Mouse (Mus musculus) midbrain, embryonic 15.5 days (tissue): ENCODE measurements around the gene Trpv6. TPM values are rescaled to one million over a fixed set of nuclear protein-coding genes. Genes with fewer than 3 reads are reported as not detected.

Experiments used
- ATAC-seq: fragments of 200-750 bp; cut with Nextera tagmentation; replicated peaks from 2 replicates; pipeline ENCODE4 v1.8.0; 2017; ENCODE audit warnings: moderate TSS enrichment
- H3K27ac ChIP-seq: fragments of 300-500 bp; sonication (generic); 2 replicates; pipeline ENCODE4 v1.5.1; 2015; ENCODE audit warnings: mild to moderate bottlenecking, inconsistent platforms
- H3K27me3 ChIP-seq: fragments of 300-500 bp; sonication (generic); replicated peaks from 2 replicates; pipeline ENCODE4 v1.6.1; 2015; ENCODE audit warnings: inconsistent platforms
- H3K36me3 ChIP-seq: fragments of 300-500 bp; sonication (generic); replicated peaks from 2 replicates; pipeline ENCODE4 v1.6.1; 2015; ENCODE audit warnings: inconsistent platforms
- H3K4me1 ChIP-seq: fragments of 300-500 bp; sonication (generic); 2 replicates; pipeline ENCODE4 v1.6.1; 2015; ENCODE audit warnings: inconsistent platforms
- H3K4me2 ChIP-seq: fragments of 300-500 bp; sonication (generic); 2 replicates; pipeline ENCODE4 v1.6.1; 2015; ENCODE audit warnings: inconsistent platforms, mild to moderate bottlenecking, moderate library complexity
- H3K4me3 ChIP-seq: fragments of 300-500 bp; sonication (generic); 2 replicates; pipeline ENCODE4 v1.5.1; 2015; ENCODE audit warnings: mild to moderate bottlenecking, inconsistent platforms
- H3K9ac ChIP-seq: fragments of 300-500 bp; sonication (generic); 2 replicates; pipeline ENCODE4 v1.6.1; 2015; ENCODE audit warnings: mild to moderate bottlenecking, inconsistent platforms
- H3K9me3 ChIP-seq: fragments of 300-500 bp; sonication (generic); 2 replicates; pipeline ENCODE4 v1.6.1; 2016; ENCODE audit warnings: inconsistent platforms
- WGBS: fragments of 180-500 bp; shearing (Covaris S2); methylation state at CpG from one replicate; pipeline ENCODE4 v1.1.7; 2015; ENCODE audit warnings: mixed read lengths; 5-methylcytosine and 5-hydroxymethylcytosine counted together
- polyA plus RNA-seq: library from polyadenylated mRNA; unstranded; fragments of >200 nt; fragmentation: Nextera tagmentation; extraction: Ambion mirVana; gene quantifications from 2 replicates; pipeline ENCODE4 v1.2.1, GENCODE M21; 2015

Trpv6 gene
- polyA plus RNA-seq, result 0.89 and 1.3 TPM in 2 replicates

- WGBS, result 29% methylated on average over 5 of the region's 5 CpGs
- no peak within 1 kb of the TSS for H3K9ac ChIP-seq
- H3K4me1 ChIP-seq, result no peaks in the 10 kb centered on the region
- H3K9me3 ChIP-seq, result no peaks in the 10 kb centered on the region
- H3K27me3 ChIP-seq, result no peaks in the 10 kb centered on the region
- H3K4me3 ChIP-seq, result no peak within 1 kb of the TSS
- no peak within 1 kb of the TSS for H3K27ac ChIP-seq
- H3K4me2 ChIP-seq, result no peak within 1 kb of the TSS
- no peaks in the 10 kb centered on the region for H3K36me3 ChIP-seq
- no peak for ATAC-seq
Observed at GRCm38 (mm10) chr6:41636178-41636577, at the start of gene Trpv6. TSS of gene Trpv6 (minus strand) at chr6:41636405.

- H3K4me3 ChIP-seq, result no peak overlapping the region
Observed at GRCm38 (mm10) chr6:41685596-41685995, 49.4 kb upstream of the Trpv6 start.

GRCm38 (mm10) chr6:41684911-41685310, 48.7 kb upstream of the Trpv6 start:
- no peak overlapping the region for H3K27ac ChIP-seq
- ATAC-seq, result no peak
- H3K9me3 ChIP-seq, result no peaks in the 10 kb centered on the region
- no peak overlapping the region for H3K4me2 ChIP-seq
- H3K4me3 ChIP-seq, result no peak overlapping the region
- WGBS, result 86% methylated on average over 5 of the region's 5 CpGs
- no peaks in the 10 kb centered on the region for H3K36me3 ChIP-seq
- H3K27me3 ChIP-seq, result no peaks in the 10 kb centered on the region
- H3K9ac ChIP-seq, result no peak overlapping the region
- no peaks in the 10 kb centered on the region for H3K4me1 ChIP-seq

More at GRCm38 (mm10) chr6:41685596-41685995, 49.4 kb upstream of the Trpv6 start:
- 79% methylated on average over 3 of the region's 3 CpGs for WGBS
- H3K36me3 ChIP-seq, result no peaks in the 10 kb centered on the region
- H3K27ac ChIP-seq, result no peak overlapping the region
- H3K4me1 ChIP-seq, result no peaks in the 10 kb centered on the region
- no peaks in the 10 kb centered on the region for H3K9me3 ChIP-seq
- no peak overlapping the region for H3K9ac ChIP-seq
- no peak for ATAC-seq
- H3K27me3 ChIP-seq, result no peaks in the 10 kb centered on the region
- no peak overlapping the region for H3K4me2 ChIP-seq

GRCm38 (mm10) chr6:41684131-41684530, 47.9 kb upstream of the Trpv6 start, which contains the start of gene Llcfc1:
TSS of gene Llcfc1 (plus strand) at chr6:41684431.
- 92% methylated on average over 2 of the region's 2 CpGs for WGBS
- H3K4me1 ChIP-seq, result no peaks in the 10 kb centered on the region
- ATAC-seq, result no peak
- H3K4me3 ChIP-seq, result no peak within 1 kb of the TSS
- H3K9ac ChIP-seq, result no peak within 1 kb of the TSS
- no peak within 1 kb of the TSS for H3K4me2 ChIP-seq
- no peaks in the 10 kb centered on the region for H3K36me3 ChIP-seq
- H3K27ac ChIP-seq, result no peak within 1 kb of the TSS
- H3K27me3 ChIP-seq, result no peaks in the 10 kb centered on the region
- H3K9me3 ChIP-seq, result no peaks in the 10 kb centered on the region

- ATAC-seq, result no peak
- no peak overlapping the region for H3K9ac ChIP-seq
- 85% methylated on average over 5 of the region's 5 CpGs for WGBS
- H3K4me1 ChIP-seq, result no peaks in the 10 kb centered on the region
- H3K27me3 ChIP-seq, result no peaks in the 10 kb centered on the region
- no peaks in the 10 kb centered on the region for H3K36me3 ChIP-seq
- no peaks in the 10 kb centered on the region for H3K9me3 ChIP-seq
- no peak overlapping the region for H3K4me3 ChIP-seq
- no peak overlapping the region for H3K27ac ChIP-seq
- no peak overlapping the region for H3K4me2 ChIP-seq
Observed at GRCm38 (mm10) chr6:41681656-41682055, 45.5 kb upstream of the Trpv6 start.

- no peak for ATAC-seq
- 94% methylated on average over 1 of the region's 1 CpGs for WGBS
Observed at GRCm38 (mm10) chr6:41680669-41681068, 44.5 kb upstream of the Trpv6 start, which contains the start of gene Trpv5. TSS of gene Trpv5 (minus strand) at chr6:41680769.

GRCm38 (mm10) chr6:41676530-41676929, 40.3 kb upstream of the Trpv6 start:
- 92% methylated on average over 2 of the region's 2 CpGs for WGBS
- H3K4me2 ChIP-seq, result no peak overlapping the region
- no peak overlapping the region for H3K9ac ChIP-seq
- no peaks in the 10 kb centered on the region for H3K27me3 ChIP-seq
- H3K36me3 ChIP-seq, result no peaks in the 10 kb centered on the region
- no peaks in the 10 kb centered on the region for H3K4me1 ChIP-seq
- H3K4me3 ChIP-seq, result no peak overlapping the region
- no peak overlapping the region for H3K27ac ChIP-seq
- ATAC-seq, result no peak
- H3K9me3 ChIP-seq, result no peaks in the 10 kb centered on the region

More at GRCm38 (mm10) chr6:41680669-41681068, 44.5 kb upstream of the Trpv6 start, which contains the start of gene Trpv5:
- Histone ChIP-seq H3K9me3 (no peaks in the 10 kb centered on the region), H3K27me3 (no peaks in the 10 kb centered on the region), H3K4me2 (no peak within 1 kb of the TSS), H3K4me1 (no peaks in the 10 kb centered on the region), H3K27ac (no peak within 1 kb of the TSS), H3K4me3 (no peak within 1 kb of the TSS), H3K36me3 (no peaks in the 10 kb centered on the region), H3K9ac (no peak within 1 kb of the TSS)

- H3K4me3 ChIP-seq, result no peak overlapping the region
- no peaks in the 10 kb centered on the region for H3K4me1 ChIP-seq
- WGBS, result 34% methylated on average over 2 of the region's 2 CpGs
- H3K36me3 ChIP-seq, result no peaks in the 10 kb centered on the region
- no peak for ATAC-seq
- H3K27ac ChIP-seq, result no peak overlapping the region
- no peak overlapping the region for H3K4me2 ChIP-seq
- H3K9me3 ChIP-seq, result no peaks in the 10 kb centered on the region
- no peaks in the 10 kb centered on the region for H3K27me3 ChIP-seq
- no peak overlapping the region for H3K9ac ChIP-seq
Observed at GRCm38 (mm10) chr6:41662320-41662719, 26.1 kb upstream of the Trpv6 start.

- Histone ChIP-seq H3K9ac (no peak overlapping the region), H3K4me1 (no peaks in the 10 kb centered on the region), H3K4me3 (no peak overlapping the region), H3K27ac (no peak overlapping the region), H3K36me3 (no peaks in the 10 kb centered on the region), H3K27me3 (no peaks in the 10 kb centered on the region), H3K4me2 (no peak overlapping the region), H3K9me3 (no peaks in the 10 kb centered on the region)
- WGBS, result 76% methylated on average over 1 of the region's 1 CpGs
- ATAC-seq, result no peak
Observed at GRCm38 (mm10) chr6:41658487-41658886, 22.3 kb upstream of the Trpv6 start.

- Histone ChIP-seq H3K36me3 (no peaks in the 10 kb centered on the region), H3K4me2 (no peak overlapping the region), H3K9me3 (no peaks in the 10 kb centered on the region), H3K27ac (no peak overlapping the region), H3K4me3 (no peak overlapping the region), H3K9ac (no peak overlapping the region), H3K27me3 (no peaks in the 10 kb centered on the region), H3K4me1 (no peaks in the 10 kb centered on the region)
- ATAC-seq, result no peak
- WGBS, result 94% methylated on average over 8 of the region's 8 CpGs
Observed at GRCm38 (mm10) chr6:41654648-41655047, 18.4 kb upstream of the Trpv6 start.

- no peaks in the 10 kb centered on the region for H3K27me3 ChIP-seq
- no peak overlapping the region for H3K4me2 ChIP-seq
- H3K9ac ChIP-seq, result no peak overlapping the region
- ATAC-seq, result no peak
- H3K4me3 ChIP-seq, result no peak overlapping the region
- WGBS, result 90% methylated on average over 5 of the region's 5 CpGs
- H3K9me3 ChIP-seq, result no peaks in the 10 kb centered on the region
- H3K4me1 ChIP-seq, result no peaks in the 10 kb centered on the region
- no peaks in the 10 kb centered on the region for H3K36me3 ChIP-seq
- no peak overlapping the region for H3K27ac ChIP-seq
Observed at GRCm38 (mm10) chr6:41653173-41653572, 17.0 kb upstream of the Trpv6 start.

GRCm38 (mm10) chr6:41646672-41647071, 10.5 kb upstream of the Trpv6 start:
- H3K9me3 ChIP-seq, result no peaks in the 10 kb centered on the region

GRCm38 (mm10) chr6:41646220-41646619, 10.0 kb upstream of the Trpv6 start:
- Histone ChIP-seq H3K9me3 (no peaks in the 10 kb centered on the region), H3K4me1 (no peaks in the 10 kb centered on the region), H3K36me3 (no peaks in the 10 kb centered on the region), H3K4me3 (no peak overlapping the region), H3K27me3 (no peaks in the 10 kb centered on the region), H3K9ac (no peak overlapping the region), H3K27ac (no peak overlapping the region), H3K4me2 (no peak overlapping the region)
- ATAC-seq, result no peak
- WGBS, result 89% methylated on average over 3 of the region's 3 CpGs

More at GRCm38 (mm10) chr6:41646672-41647071, 10.5 kb upstream of the Trpv6 start:
- no peaks in the 10 kb centered on the region for H3K27me3 ChIP-seq
- H3K27ac ChIP-seq, result no peak overlapping the region
- H3K4me2 ChIP-seq, result no peak overlapping the region
- ATAC-seq, result no peak
- H3K4me3 ChIP-seq, result no peak overlapping the region
- no peak overlapping the region for H3K9ac ChIP-seq
- H3K4me1 ChIP-seq, result no peaks in the 10 kb centered on the region
- H3K36me3 ChIP-seq, result no peaks in the 10 kb centered on the region
